ENCODE assay signal across 12 mouse cellular contexts in genomic region chr3:94457055-94457454, GRCm38 (mm10). TPM values are rescaled to one million over a fixed set of nuclear protein-coding genes. Genes with fewer than 3 reads are reported as not detected.
DNase-seq lines count a peak whose midpoint lies in the region; ATAC-seq and TF ChIP-seq lines count a peak whose summit lies in the region.
"Had no signal": no experiment of that assay in that cellular context is flagged by ENCODE, and none has a peak within 500 bp of the region (broad histone marks: within the 10 kb centered on the region; RNA-seq: fewer than 3 reads in every experiment).

No protein-coding gene starts in this region.

- H3K9me3 ChIP-seq in liver, embryonic 12.5 days (replicated peaks), result no peaks in the 10 kb centered on the region
- no peaks in the 10 kb centered on the region for H3K9me3 ChIP-seq in hindbrain, postnatal 0 days (ENCODE audit: low read length)
- no peaks in the 10 kb centered on the region; the same call in 1 of the 2 replicates for H3K9me3 ChIP-seq in midbrain, embryonic 16.5 days (replicated peaks; ENCODE audit: control insufficient read depth, low read length, poor library complexity, severe bottlenecking)
- H3K9me3 ChIP-seq: liver, embryonic 15.5 days had no signal

- H3K27me3 ChIP-seq in liver, embryonic 12.5 days (replicated peaks), result peaks cover 18% of the 10 kb centered on the region
- no peaks in the 10 kb centered on the region for H3K27me3 ChIP-seq in hindbrain, postnatal 0 days (ENCODE audit: insufficient read depth, low read length)
- no peaks in the 10 kb centered on the region for H3K27me3 ChIP-seq in midbrain, embryonic 16.5 days (ENCODE audit: control insufficient read depth, insufficient read depth, low read depth, low read length)

- no peak overlapping the region for H3K9ac ChIP-seq in liver, embryonic 12.5 days
- H3K9ac ChIP-seq in hindbrain, postnatal 0 days (replicated peaks; ENCODE audit: low read length), result no peak overlapping the region
- peak overlapping the region; percentile 13; the same call in 1 of the 2 replicates for H3K9ac ChIP-seq in midbrain, embryonic 16.5 days (ENCODE audit: low read depth, low read length)
- H3K9ac ChIP-seq: liver, embryonic 15.5 days had no signal

- no peak overlapping the region for H3K27ac ChIP-seq in liver, embryonic 12.5 days
- H3K27ac ChIP-seq in hindbrain, postnatal 0 days, result peak overlapping the region; percentile 56; the same call in 1 of the 2 replicates
- H3K27ac ChIP-seq in midbrain, embryonic 16.5 days (ENCODE audit: low read length), result peak overlapping the region; percentile 43
- H3K27ac ChIP-seq: liver, embryonic 15.5 days had no signal

- no peak for DNase-seq in frontal cortex, postnatal 25 days (ENCODE audit: low spot score in 2 of 2)
- no peak for DNase-seq in liver
- no peak for DNase-seq in hindbrain, postnatal 0 days (ENCODE audit: low spot score)
- no peak for DNase-seq in gastrocnemius, postnatal 10 days
- DNase-seq in spleen, postnatal 36 days (ENCODE audit: low spot score in 2 of 2), result no peak

- H3K36me3 ChIP-seq in liver, embryonic 12.5 days, result no peaks in the 10 kb centered on the region
- no peaks in the 10 kb centered on the region for H3K36me3 ChIP-seq in hindbrain, postnatal 0 days (ENCODE audit: insufficient read depth, low read length)
- no peaks in the 10 kb centered on the region for H3K36me3 ChIP-seq in midbrain, embryonic 16.5 days (ENCODE audit: control insufficient read depth, insufficient read depth, low read length)
- H3K36me3 ChIP-seq: liver, embryonic 15.5 days had no signal

- 62% methylated on average over 3 of the region's 3 CpGs for WGBS in liver, embryonic 12.5 days (ENCODE audit: insufficient replicate concordance)
- WGBS in hindbrain, postnatal 0 days, result 62% methylated on average over 3 of the region's 3 CpGs
- WGBS in midbrain, embryonic 16.5 days, result 59% methylated on average over 3 of the region's 3 CpGs

- no peak overlapping the region for H3K4me3 ChIP-seq in liver, embryonic 12.5 days
- H3K4me3 ChIP-seq in hindbrain, postnatal 0 days (ENCODE audit: low read length), result no peak overlapping the region
- peak overlapping the region; percentile 41 for H3K4me3 ChIP-seq in midbrain, embryonic 16.5 days (ENCODE audit: low read depth, low read length)

- ATAC-seq in frontal cortex, adult (ENCODE audit: low TSS enrichment), result peak; percentile 29; the same call in 1 of the 2 replicates
- ATAC-seq in liver, embryonic 12.5 days, result no peak
- ATAC-seq in hindbrain, postnatal 0 days, result 0 out of 2 replicates have a peak, but pooled peaks have one; percentile 25
- ATAC-seq in midbrain, embryonic 16.5 days, result peak; percentile 44

- 0 out of 2 replicates have a peak, but pooled peaks cover 7% of the 10 kb centered on the region for H3K4me1 ChIP-seq in liver, embryonic 12.5 days
- H3K4me1 ChIP-seq in hindbrain, postnatal 0 days (ENCODE audit: insufficient read depth, low read length), result 0 out of 2 replicates have a peak, but pooled peaks cover 4% of the 10 kb centered on the region
- H3K4me1 ChIP-seq in midbrain, embryonic 16.5 days (ENCODE audit: control insufficient read depth, insufficient read depth, low read length), result no peaks in the 10 kb centered on the region; the same call in 1 of the 2 replicates

- TF ChIP-seq CTCF in hindbrain, postnatal 0 days (IDR thresholded peaks at IDR 0.05; ENCODE audit: low read depth), result no peak

- H3K4me2 ChIP-seq in liver, embryonic 12.5 days, result peak overlapping the region; percentile 53
- peak overlapping the region; percentile 51 for H3K4me2 ChIP-seq in hindbrain, postnatal 0 days (ENCODE audit: low read depth, low read length)
- peak overlapping the region; percentile 43; the same call in 1 of the 2 replicates for H3K4me2 ChIP-seq in midbrain, embryonic 16.5 days (ENCODE audit: low read length)

RNA-seq across cellular contexts. Expression of gene Oaz3, which starts 13.3 kb away (rescaled TPM):
- polyA plus RNA-seq in liver, embryonic 12.5 days (2016; fragmentation: Nextera tagmentation; extraction: Ambion mirVana), result 0.13 and 0.31 TPM in 2 replicates
- total RNA-seq in hindbrain, postnatal 0 days (2014; rRNA removed), result not detected in 2 replicates
- 0.60 and 1.2 TPM in 2 replicates for polyA plus RNA-seq in hindbrain, postnatal 0 days (2015; fragmentation: Nextera tagmentation; extraction: Ambion mirVana)
- 1.5 TPM in 2 replicates for polyA plus RNA-seq in midbrain, embryonic 16.5 days (2015; fragmentation: Nextera tagmentation; extraction: Ambion mirVana)
- total RNA-seq in gastrocnemius, postnatal 10 days (2021), result not detected
- total RNA-seq: adrenal gland, adult 8-10 months; gastrocnemius, postnatal 25 days had no signal
- polyA plus RNA-seq: embryonic facial prominence, embryonic 11.5 days had no signal

RNA-seq across cellular contexts. Expression of gene Mrpl9, which starts 13.9 kb away (rescaled TPM):
- polyA plus RNA-seq in liver, embryonic 12.5 days (2016; fragmentation: Nextera tagmentation; extraction: Ambion mirVana), result 56.4 and 61.8 TPM in 2 replicates
- total RNA-seq in hindbrain, postnatal 0 days (2014; rRNA removed), result 45.8 and 49.2 TPM in 2 replicates
- polyA plus RNA-seq in hindbrain, postnatal 0 days (2015; fragmentation: Nextera tagmentation; extraction: Ambion mirVana), result 61.7 and 63.8 TPM in 2 replicates
- polyA plus RNA-seq in midbrain, embryonic 16.5 days (2015; fragmentation: Nextera tagmentation; extraction: Ambion mirVana), result 55.1 and 56.5 TPM in 2 replicates
- total RNA-seq in gastrocnemius, postnatal 10 days (2021), result 10 to 100 TPM; 42.3 to 54.0 TPM

RNA-seq across cellular contexts. Expression of gene Celf3, which starts 21.0 kb away (rescaled TPM):
- polyA plus RNA-seq in liver, embryonic 12.5 days (2016; fragmentation: Nextera tagmentation; extraction: Ambion mirVana), result 0.22 and 0.44 TPM in 2 replicates
- total RNA-seq in hindbrain, postnatal 0 days (2014; rRNA removed), result 156 and 184 TPM in 2 replicates
- polyA plus RNA-seq in hindbrain, postnatal 0 days (2015; fragmentation: Nextera tagmentation; extraction: Ambion mirVana), result 158 and 171 TPM in 2 replicates
- polyA plus RNA-seq in midbrain, embryonic 16.5 days (2015; fragmentation: Nextera tagmentation; extraction: Ambion mirVana), result 261 and 296 TPM in 2 replicates
- under 1 TPM; 0.49 to 0.61 TPM for total RNA-seq in gastrocnemius, postnatal 10 days (2021)
- total RNA-seq: gastrocnemius, postnatal 25 days had no signal

RNA-seq across cellular contexts. Expression of gene Riiad1, which starts 23.1 kb away (rescaled TPM):
- not detected in 2 replicates for polyA plus RNA-seq in liver, embryonic 12.5 days (2016; fragmentation: Nextera tagmentation; extraction: Ambion mirVana)
- total RNA-seq in hindbrain, postnatal 0 days (2014; rRNA removed), result 2.3 and 4.1 TPM in 2 replicates
- 15.7 and 18.3 TPM in 2 replicates for polyA plus RNA-seq in hindbrain, postnatal 0 days (2015; fragmentation: Nextera tagmentation; extraction: Ambion mirVana)
- polyA plus RNA-seq in midbrain, embryonic 16.5 days (2015; fragmentation: Nextera tagmentation; extraction: Ambion mirVana), result 26.7 and 27.7 TPM in 2 replicates
- 1 to 10 TPM; 5.0 to 7.9 TPM for total RNA-seq in gastrocnemius, postnatal 10 days (2021)

RNA-seq across cellular contexts. Expression of gene Tdrkh, which starts 44.0 kb away (rescaled TPM):
- 10.7 and 11.1 TPM in 2 replicates for polyA plus RNA-seq in liver, embryonic 12.5 days (2016; fragmentation: Nextera tagmentation; extraction: Ambion mirVana)
- total RNA-seq in hindbrain, postnatal 0 days (2014; rRNA removed), result 11.8 and 13.7 TPM in 2 replicates
- polyA plus RNA-seq in hindbrain, postnatal 0 days (2015; fragmentation: Nextera tagmentation; extraction: Ambion mirVana), result 46.8 and 48.6 TPM in 2 replicates
- polyA plus RNA-seq in midbrain, embryonic 16.5 days (2015; fragmentation: Nextera tagmentation; extraction: Ambion mirVana), result 50.7 and 54.9 TPM in 2 replicates
- total RNA-seq in gastrocnemius, postnatal 10 days (2021), result 1 to 10 TPM; 6.3 to 8.9 TPM

Comparison
In these comparisons a context has a peak if more than half of its experiments do, and no peak if none do; other contexts are left out.
1. RNA of gene Celf3, which starts 21.0 kb away (polyA plus RNA-seq): 261 to 296 TPM in midbrain, embryonic 16.5 days and 158 to 171 TPM in hindbrain, postnatal 0 days; 0.22 to 0.44 TPM in liver, embryonic 12.5 days; every median in the first group is over 100 times any median in the second.
2. Peak in every context shown above with its lines, with median percentiles within 50 percentile points of each other: H3K4me2 ChIP-seq.